In the genomic region with DNA sequence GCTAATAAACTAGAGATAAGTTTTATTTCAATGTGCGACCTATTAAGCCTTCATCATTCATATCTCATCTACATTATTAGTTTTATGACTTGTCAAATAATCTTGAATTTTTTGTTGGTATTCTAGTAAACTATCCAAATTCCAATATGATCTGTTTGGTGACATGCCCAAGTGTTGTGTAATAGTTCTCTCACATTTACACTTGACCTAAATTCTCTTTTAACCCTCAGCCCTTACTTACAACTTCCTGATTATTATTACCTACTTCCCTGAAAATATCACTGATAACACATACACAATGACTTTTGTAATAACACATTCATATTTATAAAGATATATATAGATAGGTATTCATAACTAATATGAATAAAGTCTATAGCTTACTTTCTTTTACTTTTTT, we compare ENCODE assay signal across 19 mouse cellular contexts.
"Had no signal": no experiment of that assay in that cellular context is flagged by ENCODE, and none has a peak within 500 bp of the region (broad histone marks: within the 10 kb centered on the region; RNA-seq: fewer than 3 reads in every experiment).

No protein-coding gene starts in this region.

- H3K4me1 ChIP-seq: midbrain, embryonic 12.5 days; neural tube, embryonic 13.5 days; neural tube, embryonic 15.5 days had no signal

- DNase-seq: lung, adult 18-20 months; lung, embryonic 14.5 days; lung, postnatal 10 days; lung, postnatal 4 days; midbrain, embryonic 14.5 days; retina, postnatal 1 day; right cerebral cortex, adult 18-20 months; right cerebral cortex, postnatal 25 days; right cerebral cortex, postnatal 4 days; spleen, adult 18-20 months; thymus, adult 18-20 months; thymus, postnatal 14 days; thymus, postnatal 36 days had no signal

- H3K9me3 ChIP-seq: megakaryocyte, embryonic 14.5 days; midbrain, embryonic 12.5 days; neural tube, embryonic 13.5 days; neural tube, embryonic 15.5 days had no signal

- H3K9ac ChIP-seq: lung, embryonic 14.5 days; midbrain, embryonic 12.5 days; neural tube, embryonic 13.5 days; neural tube, embryonic 15.5 days had no signal

- H3K4me3 ChIP-seq: megakaryocyte, embryonic 14.5 days; midbrain, embryonic 12.5 days; myocyte; neural tube, embryonic 13.5 days; neural tube, embryonic 15.5 days had no signal

- H3K4me2 ChIP-seq: lung, embryonic 14.5 days; midbrain, embryonic 12.5 days; neural tube, embryonic 13.5 days; neural tube, embryonic 15.5 days had no signal

- H3K27me3 ChIP-seq: megakaryocyte, embryonic 14.5 days had no signal

- ATAC-seq: midbrain, embryonic 16.5 days had no signal

- H3K36me3 ChIP-seq: midbrain, embryonic 12.5 days; neural tube, embryonic 13.5 days; neural tube, embryonic 15.5 days had no signal

- H3K27ac ChIP-seq: midbrain, embryonic 12.5 days; neural tube, embryonic 13.5 days; neural tube, embryonic 15.5 days had no signal
